Mouse (Mus musculus) bone marrow, adult 2 months (tissue): Measurements from ENCODE around the gene Ntsr1. TPM values are rescaled to one million over a fixed set of nuclear protein-coding genes. Genes with fewer than 3 reads are reported as not detected.
A peak's percentile ranks its signal among the peaks of the same experiment; 100 is the strongest.

Experiments used
- H3K27ac ChIP-seq: fragments of 200-500 bp; 2 replicates; pipeline ENCODE4 v1.5.1; 2012; ENCODE audit warnings: low read depth, mild to moderate bottlenecking, control low read depth, inconsistent platforms, low read length; ENCODE audit not compliant: control insufficient read depth, poor library complexity, insufficient read depth
- H3K4me1 ChIP-seq: fragments of 200-500 bp; 2 replicates; pipeline ENCODE4 v1.6.1; 2011; ENCODE audit warnings: low read length; ENCODE audit not compliant: control insufficient read depth, insufficient read depth
- H3K4me3 ChIP-seq: fragments of 200-500 bp; replicated peaks from 2 replicates; pipeline ENCODE3; 2011; ENCODE audit warnings: mild to moderate bottlenecking, low read depth, low read length, control low read depth; ENCODE audit not compliant: control insufficient read depth
- CTCF ChIP-seq: fragments of 200-500 bp; IDR thresholded peaks from 2 replicates; pipeline ENCODE4 v1.5.1; 2011; ENCODE audit warnings: low read length, control low read depth; ENCODE audit not compliant: control insufficient read depth, insufficient read depth
- POLR2A ChIP-seq: fragments of 200-500 bp; IDR thresholded peaks from 2 replicates; pipeline ENCODE4 v1.6.1; 2011; ENCODE audit warnings: low read depth, mild to moderate bottlenecking, control low read depth, low read length, borderline replicate concordance; ENCODE audit not compliant: control insufficient read depth
- WGBS: fragments of 180-500 bp; shearing (Covaris S2); methylation state at CpG from one replicate; pipeline ENCODE4 v1.1.7; 2018; 5-methylcytosine and 5-hydroxymethylcytosine counted together
- polyA plus RNA-seq: library from polyadenylated mRNA; stranded (reverse); fragments of >200 nt; gene quantifications from 2 replicates; pipeline ENCODE4 v1.2.4, GENCODE M21; 2011; ENCODE audit warnings: low replicate concordance; ENCODE audit not compliant: missing spikeins, insufficient read depth, insufficient read length

Gene Ntsr1
- polyA plus RNA-seq, 1 experiment: not detected

- Histone ChIP-seq H3K4me1 (no peaks in the 10 kb centered on the region), H3K27ac (no peak overlapping the region), H3K4me3 (no peak overlapping the region)
- no peak for TF ChIP-seq POLR2A
- TF ChIP-seq CTCF: no peak
- WGBS: 29% methylated on average over 17 of the region's 17 CpGs
Measured at GRCm38 (mm10) chr2:180488210-180488751, 11.5 kb upstream of the Ntsr1 start.

- Histone ChIP-seq H3K27ac (no peak overlapping the region), H3K4me1 (no peaks in the 10 kb centered on the region), H3K4me3 (no peak overlapping the region)
- 58% methylated on average over 8 of the region's 8 CpGs for WGBS
- TF ChIP-seq POLR2A (no peak), CTCF (no peak)
Measured at GRCm38 (mm10) chr2:180495906-180496305, 3.9 kb upstream of the Ntsr1 start.

GRCm38 (mm10) chr2:180500726-180501125 is 950 bp downstream of the Ntsr1 start:
- Histone ChIP-seq H3K4me1 (no peaks in the 10 kb centered on the region), H3K4me3 (no peak overlapping the region), H3K27ac (no peak overlapping the region)
- WGBS: 33% methylated on average over 13 of the region's 13 CpGs
- no peak for TF ChIP-seq CTCF
- 0 out of 2 replicates have a peak, but pooled peaks have one; percentile 21 for TF ChIP-seq POLR2A

- Histone ChIP-seq H3K27ac (no peak overlapping the region), H3K4me1 (no peaks in the 10 kb centered on the region), H3K4me3 (no peak overlapping the region)
- no peak for TF ChIP-seq CTCF
- no peak for TF ChIP-seq POLR2A
- WGBS: 45% methylated on average over 9 of the region's 9 CpGs
Measured at GRCm38 (mm10) chr2:180501217-180501967, 1.6 kb downstream of the Ntsr1 start.

- Histone ChIP-seq H3K4me3 (no peak overlapping the region), H3K27ac (no peak overlapping the region), H3K4me1 (no peaks in the 10 kb centered on the region)
- TF ChIP-seq POLR2A (no peak), CTCF (no peak)
- 82% methylated on average over 5 of the region's 5 CpGs for WGBS
Measured at GRCm38 (mm10) chr2:180506281-180506680, 6.5 kb downstream of the Ntsr1 start.

- Histone ChIP-seq H3K4me3 (no peak overlapping the region), H3K4me1 (no peaks in the 10 kb centered on the region), H3K27ac (no peak overlapping the region)
- 80% methylated on average over 14 of the region's 14 CpGs for WGBS
- TF ChIP-seq CTCF (no peak), POLR2A (no peak)
Measured at GRCm38 (mm10) chr2:180508455-180509115, 8.8 kb downstream of the Ntsr1 start.

- 79% methylated on average over 5 of the region's 5 CpGs for WGBS
Measured at GRCm38 (mm10) chr2:180510867-180511266, 11.1 kb downstream of the Ntsr1 start.

More at GRCm38 (mm10) chr2:180510867-180511266, 11.1 kb downstream of the Ntsr1 start:
- no peak for TF ChIP-seq CTCF
- no peak for TF ChIP-seq POLR2A
- Histone ChIP-seq H3K4me1 (no peaks in the 10 kb centered on the region), H3K27ac (no peak overlapping the region), H3K4me3 (no peak overlapping the region)
